Mouse (Mus musculus): ENCODE results near the gene Vangl2.

DNA sequence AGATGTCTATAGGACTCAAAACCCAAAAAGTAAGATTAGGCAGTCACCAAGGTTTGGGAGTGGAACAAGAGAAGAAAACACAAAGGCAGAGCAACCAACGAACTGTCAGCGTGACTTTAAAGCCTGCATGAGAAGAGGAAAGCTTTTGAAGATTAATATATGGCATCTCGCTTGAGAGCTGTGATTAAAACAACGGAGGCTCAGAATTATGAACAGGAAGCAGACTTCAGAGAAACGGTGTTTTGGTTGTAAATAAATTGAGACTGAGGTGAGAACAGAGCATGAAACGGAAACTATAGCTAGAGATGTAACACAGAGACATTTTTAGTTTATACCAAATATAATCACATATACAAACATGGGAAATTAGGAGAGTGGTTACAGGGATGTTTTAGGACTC, 64.6 kb downstream of the Vangl2 start:
- TF ChIP-seq CTCF (IDR thresholded peaks at IDR 0.05; ENCODE audit: low read depth): no peak
- no peak for TF ChIP-seq EP300 (IDR thresholded peaks at IDR 0.05; ENCODE audit: low read depth)
